Mouse (Mus musculus): ENCODE data around the gene Fscn2. TPM values are rescaled to one million over a fixed set of nuclear protein-coding genes. Genes with fewer than 3 reads are reported as not detected.

Gene Fscn2
- polyA plus RNA-seq, 2 experiments = 0.36 to 0.88 TPM

- no peak overlapping the region for H3K4me3 ChIP-seq (replicated peaks; ENCODE audit: low read length)
- 33% methylated on average over 26 of the region's 26 CpGs for WGBS
- TF ChIP-seq POLR2A (IDR thresholded peaks at IDR 0.05; ENCODE audit: borderline replicate concordance, extremely low read depth, insufficient read depth, insufficient read length) = no peak
- H3K4me2 ChIP-seq (replicated peaks; ENCODE audit: low read depth, low read length, severe bottlenecking) = 0 out of 2 replicates have a peak overlapping the region, but pooled peaks have one; percentile 11
- DNase-seq (ENCODE audit: low spot score) (peak; percentile 32), ATAC-seq (ENCODE audit: low FRiP score, low read depth) (no peak)
- no peak overlapping the region for H3K9ac ChIP-seq (ENCODE audit: low read depth, low read length, severe bottlenecking)
- H3K27me3 ChIP-seq (ENCODE audit: control insufficient read depth, insufficient read depth, low read length) = no peaks in the 10 kb centered on the region
- no peak overlapping the region for H3K27ac ChIP-seq (replicated peaks; ENCODE audit: low read depth, low read length)
- H3K36me3 ChIP-seq (ENCODE audit: control insufficient read depth, insufficient read depth, low read length) = no peaks in the 10 kb centered on the region
- no peaks in the 10 kb centered on the region for H3K9me3 ChIP-seq (ENCODE audit: control insufficient read depth, low read length)
- peaks cover 36% of the 10 kb centered on the region for H3K4me1 ChIP-seq (ENCODE audit: control insufficient read depth, insufficient read depth, low read length)
These were observed 7.6 kb upstream of the Fscn2 start for GRCm38 (mm10) chr11:120353500-120354303.

GRCm38 (mm10) chr11:120354304-120355276 is 6.7 kb upstream of the Fscn2 start:
- no peaks in the 10 kb centered on the region for H3K36me3 ChIP-seq (ENCODE audit: control insufficient read depth, insufficient read depth, low read length)
- peaks cover 39% of the 10 kb centered on the region for H3K4me1 ChIP-seq (ENCODE audit: control insufficient read depth, insufficient read depth, low read length)
- ATAC-seq (ENCODE audit: low FRiP score, low read depth) (no peak), DNase-seq (ENCODE audit: low spot score) (peak; percentile 2)
- H3K27ac ChIP-seq (replicated peaks; ENCODE audit: low read depth, low read length) = no peak overlapping the region
- H3K9ac ChIP-seq (ENCODE audit: low read depth, low read length, severe bottlenecking) = no peak overlapping the region
- no peak overlapping the region for H3K4me3 ChIP-seq (replicated peaks; ENCODE audit: low read length)
- 81% methylated on average over 16 of the region's 17 CpGs for WGBS
- no peaks in the 10 kb centered on the region for H3K27me3 ChIP-seq (ENCODE audit: control insufficient read depth, insufficient read depth, low read length)
- no peak overlapping the region for H3K4me2 ChIP-seq (replicated peaks; ENCODE audit: low read depth, low read length, severe bottlenecking)
- no peak for TF ChIP-seq POLR2A (IDR thresholded peaks at IDR 0.05; ENCODE audit: borderline replicate concordance, extremely low read depth, insufficient read depth, insufficient read length)
- no peaks in the 10 kb centered on the region for H3K9me3 ChIP-seq (ENCODE audit: control insufficient read depth, low read length)

- no peak overlapping the region for H3K9ac ChIP-seq (ENCODE audit: low read depth, low read length, severe bottlenecking)
- H3K4me3 ChIP-seq (replicated peaks; ENCODE audit: low read length) = no peak overlapping the region
- no peaks in the 10 kb centered on the region for H3K27me3 ChIP-seq (ENCODE audit: control insufficient read depth, insufficient read depth, low read length)
- no peak overlapping the region for H3K27ac ChIP-seq (replicated peaks; ENCODE audit: low read depth, low read length)
- 62% methylated on average over 5 of the region's 5 CpGs for WGBS
- TF ChIP-seq POLR2A (IDR thresholded peaks at IDR 0.05; ENCODE audit: borderline replicate concordance, extremely low read depth, insufficient read depth, insufficient read length) = no peak
- H3K4me2 ChIP-seq (replicated peaks; ENCODE audit: low read depth, low read length, severe bottlenecking) = no peak overlapping the region
- ATAC-seq (ENCODE audit: low FRiP score, low read depth) = no peak
- H3K4me1 ChIP-seq (ENCODE audit: control insufficient read depth, insufficient read depth, low read length) = peaks cover 43% of the 10 kb centered on the region
- DNase-seq (ENCODE audit: low spot score) = no peak
- no peaks in the 10 kb centered on the region for H3K36me3 ChIP-seq (ENCODE audit: control insufficient read depth, insufficient read depth, low read length)
- H3K9me3 ChIP-seq (ENCODE audit: control insufficient read depth, low read length) = no peaks in the 10 kb centered on the region
These were observed 5.9 kb upstream of the Fscn2 start for GRCm38 (mm10) chr11:120355277-120356039.

GRCm38 (mm10) chr11:120356319-120356840 is 5.0 kb upstream of the Fscn2 start:
- 80% methylated on average over 15 of the region's 15 CpGs for WGBS
- H3K4me1 ChIP-seq (ENCODE audit: control insufficient read depth, insufficient read depth, low read length) = peaks cover 36% of the 10 kb centered on the region
- no peak overlapping the region for H3K27ac ChIP-seq (replicated peaks; ENCODE audit: low read depth, low read length)

More at GRCm38 (mm10) chr11:120356319-120356840, 5.0 kb upstream of the Fscn2 start:
- Histone ChIP-seq H3K36me3 (ENCODE audit: control insufficient read depth, insufficient read depth, low read length) (no peaks in the 10 kb centered on the region), H3K9me3 (ENCODE audit: control insufficient read depth, low read length) (no peaks in the 10 kb centered on the region), H3K4me3 (replicated peaks; ENCODE audit: low read length) (no peak overlapping the region), H3K27me3 (ENCODE audit: control insufficient read depth, insufficient read depth, low read length) (no peaks in the 10 kb centered on the region), H3K4me2 (replicated peaks; ENCODE audit: low read depth, low read length, severe bottlenecking) (no peak overlapping the region), H3K9ac (ENCODE audit: low read depth, low read length, severe bottlenecking) (no peak overlapping the region)
- DNase-seq (ENCODE audit: low spot score) (no peak), ATAC-seq (ENCODE audit: low FRiP score, low read depth) (no peak)
- TF ChIP-seq POLR2A (IDR thresholded peaks at IDR 0.05; ENCODE audit: borderline replicate concordance, extremely low read depth, insufficient read depth, insufficient read length) = no peak

All from limb, embryonic 14.5 days (tissue).